Mouse (Mus musculus) intestine, embryonic 16.5 days (tissue): ENCODE data around the gene Gpbar1. TPM values are rescaled to one million over a fixed set of nuclear protein-coding genes. Genes with fewer than 3 reads are reported as not detected.

ENCODE experiments used
- ATAC-seq: fragments of 200-750 bp; cut with Nextera tagmentation; 2 replicates; pipeline ENCODE4 v1.8.0; 2017; ENCODE audit warnings: moderate TSS enrichment, moderate library complexity
- H3K27ac ChIP-seq: fragments of 300-500 bp; sonication (generic); 2 replicates; pipeline ENCODE4 v1.5.1; 2014; ENCODE audit warnings: mild to moderate bottlenecking, low read length
- H3K27me3 ChIP-seq: fragments of 300-500 bp; sonication (generic); replicated peaks from 2 replicates; pipeline ENCODE4 v1.6.1; 2014; ENCODE audit warnings: low read length, control low read depth, mixed read lengths; ENCODE audit not compliant: control insufficient read depth, insufficient read depth
- H3K36me3 ChIP-seq: fragments of 300-500 bp; sonication (generic); 2 replicates; pipeline ENCODE4 v1.6.1; 2014; ENCODE audit warnings: low read length, control low read depth; ENCODE audit not compliant: control insufficient read depth, insufficient read depth
- H3K4me1 ChIP-seq: fragments of 300-500 bp; sonication (generic); 2 replicates; pipeline ENCODE4 v1.6.1; 2014; ENCODE audit warnings: low read length, control low read depth, mixed read lengths; ENCODE audit not compliant: control insufficient read depth, insufficient read depth
- H3K4me2 ChIP-seq: fragments of 300-500 bp; sonication (generic); 2 replicates; pipeline ENCODE4 v1.6.1; 2014; ENCODE audit warnings: low read depth, low read length, control low read depth
- H3K4me3 ChIP-seq: fragments of 300-500 bp; sonication (generic); 2 replicates; pipeline ENCODE4 v1.5.1; 2014; ENCODE audit warnings: mild to moderate bottlenecking, low read length
- H3K9ac ChIP-seq: fragments of 300-500 bp; sonication (generic); 2 replicates; pipeline ENCODE4 v1.6.1; 2014; ENCODE audit warnings: low read depth, low read length
- H3K9me3 ChIP-seq: fragments of 300-500 bp; sonication (generic); 2 replicates; pipeline ENCODE4 v1.6.1; 2016; ENCODE audit warnings: low read length, control low read depth; ENCODE audit not compliant: control insufficient read depth
- WGBS: fragments of 180-500 bp; shearing (Covaris S2); extraction: QIAGEN DNeasy Blood & Tissue Kit; methylation state at CpG from one replicate; pipeline ENCODE4 v1.1.7; 2014; 5-methylcytosine and 5-hydroxymethylcytosine counted together
- polyA plus RNA-seq: library from polyadenylated mRNA; unstranded; fragments of >200 nt; fragmentation: Nextera tagmentation; extraction: Ambion mirVana; gene quantifications from 2 replicates; pipeline ENCODE4 v1.2.1, GENCODE M21; 2015

Gpbar1 gene
- polyA plus RNA-seq, 1 experiment from 2014 or later = 2.7 TPM

DNA sequence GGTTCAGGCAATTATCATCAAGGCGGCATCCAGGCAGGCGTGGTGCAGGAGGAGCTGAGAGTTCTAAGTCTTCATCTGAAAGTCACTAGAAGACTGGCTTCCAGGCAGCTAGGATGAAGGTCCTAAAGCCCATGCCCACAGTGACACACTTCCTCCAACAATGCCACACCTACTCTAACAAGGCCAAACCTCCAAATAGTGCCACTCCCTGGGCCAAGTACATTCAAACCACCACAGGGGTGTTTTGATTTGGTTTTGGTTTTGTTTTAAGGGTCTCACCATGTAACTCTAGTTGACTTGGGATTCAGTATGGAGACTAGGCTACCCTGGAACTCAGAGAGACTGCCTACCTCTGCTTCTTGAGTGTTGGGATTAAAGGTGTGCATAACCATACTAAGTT, 27.2 kb downstream of the Gpbar1 start, which contains the start of gene Tmbim1:
Gene Tmbim1 (minus strand): TSS at position 101 of the 400 bp plus-strand sequence.
- Histone ChIP-seq H3K4me1 (peaks cover 40% of the 10 kb centered on the region), H3K27me3 (no peaks in the 10 kb centered on the region), H3K27ac (peak within 1 kb of the TSS; percentile 89; the same call in 1 of the 2 replicates), H3K9ac (peak within 1 kb of the TSS; percentile 85), H3K9me3 (no peaks in the 10 kb centered on the region), H3K4me3 (peak within 1 kb of the TSS; percentile 72), H3K4me2 (peak within 1 kb of the TSS; percentile 66), H3K36me3 (no peaks in the 10 kb centered on the region)
- no peak for ATAC-seq
- 85% methylated on average over 2 of the region's 2 CpGs for WGBS

DNA sequence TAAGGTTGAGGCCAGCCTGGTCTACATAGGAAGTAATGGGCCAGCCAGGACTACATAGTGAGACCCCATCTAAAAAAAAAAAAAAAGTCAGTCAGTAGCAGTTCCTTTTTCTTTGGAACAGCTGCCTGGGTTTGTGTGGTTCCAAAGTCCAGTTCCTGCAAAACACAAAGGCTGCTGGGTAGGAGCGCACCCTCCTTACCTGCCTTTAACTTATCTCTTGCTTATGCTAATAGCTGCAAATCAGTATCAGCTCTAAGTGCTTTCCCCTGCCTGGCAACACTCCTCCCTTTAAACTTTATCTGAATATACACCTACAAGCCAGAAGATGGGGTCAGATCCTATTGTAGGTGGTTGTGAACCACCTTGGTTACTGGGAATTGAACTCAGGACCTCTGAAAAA, 28.8 kb downstream of the Gpbar1 start:
- no peaks in the 10 kb centered on the region for H3K36me3 ChIP-seq
- H3K4me1 ChIP-seq = peaks cover 24% of the 10 kb centered on the region
- no peaks in the 10 kb centered on the region for H3K27me3 ChIP-seq
- WGBS = 63% methylated on average over 1 of the region's 1 CpGs
- no peaks in the 10 kb centered on the region for H3K9me3 ChIP-seq
- 0 out of 2 replicates have a peak overlapping the region, but pooled peaks have one; percentile 13 for H3K9ac ChIP-seq
- peak overlapping the region; percentile 57; the same call in 1 of the 2 replicates for H3K27ac ChIP-seq
- H3K4me2 ChIP-seq = no peak overlapping the region
- peak; percentile 62 for ATAC-seq
- no peak overlapping the region for H3K4me3 ChIP-seq

DNA sequence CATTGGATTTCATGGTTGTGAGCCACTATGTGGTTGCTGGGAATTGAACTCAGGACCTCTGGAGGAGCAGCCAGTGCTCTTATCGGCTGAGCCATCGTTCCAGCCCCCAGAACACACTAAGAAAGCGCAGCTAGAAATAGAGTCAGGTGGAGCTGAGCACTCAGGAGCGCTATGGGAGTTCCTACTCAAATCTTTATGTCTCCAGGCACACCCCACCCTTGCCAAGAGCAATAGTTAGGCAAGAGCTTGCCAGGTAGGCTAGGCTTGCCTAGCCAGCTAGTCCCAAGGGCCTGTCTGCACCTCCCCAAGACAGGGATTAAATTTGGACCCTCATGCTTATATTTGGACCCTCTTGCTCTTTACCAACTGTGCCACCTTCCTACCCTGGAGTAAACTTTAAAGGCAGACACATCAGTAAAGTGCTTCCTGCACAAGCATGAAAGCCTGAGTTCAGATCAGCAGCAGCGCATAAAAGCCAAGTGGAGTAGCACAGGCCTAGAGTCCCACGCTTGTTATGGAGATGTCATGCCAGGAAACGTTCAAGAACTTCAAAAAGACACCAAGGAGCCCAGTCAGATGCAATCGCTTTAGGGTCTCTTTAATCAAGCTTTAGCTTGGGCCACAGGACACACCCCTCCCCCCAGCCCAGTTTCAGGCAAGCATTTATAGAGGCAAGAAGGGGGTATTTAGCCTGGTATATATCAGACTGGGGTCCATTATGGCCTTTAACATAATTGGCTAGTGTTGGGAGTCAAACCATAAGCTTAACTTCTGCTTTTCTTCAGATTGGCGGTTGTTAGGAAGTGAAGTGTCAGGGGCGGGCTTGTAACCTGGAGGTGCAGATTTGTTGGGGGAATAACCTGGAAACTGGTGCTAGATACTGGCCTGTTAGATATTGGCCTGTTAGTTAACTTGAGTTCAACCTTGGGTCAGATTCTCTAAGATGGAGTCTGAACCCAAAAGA, 29.9 kb downstream of the Gpbar1 start:
- Histone ChIP-seq H3K4me3 (no peak overlapping the region), H3K4me2 (no peak overlapping the region), H3K27me3 (no peaks in the 10 kb centered on the region), H3K27ac (no peak overlapping the region), H3K9me3 (no peaks in the 10 kb centered on the region), H3K36me3 (no peaks in the 10 kb centered on the region), H3K4me1 (peaks cover 15% of the 10 kb centered on the region), H3K9ac (no peak overlapping the region)
- ATAC-seq = no peak
- WGBS = 73% methylated on average over 10 of the region's 10 CpGs

DNA sequence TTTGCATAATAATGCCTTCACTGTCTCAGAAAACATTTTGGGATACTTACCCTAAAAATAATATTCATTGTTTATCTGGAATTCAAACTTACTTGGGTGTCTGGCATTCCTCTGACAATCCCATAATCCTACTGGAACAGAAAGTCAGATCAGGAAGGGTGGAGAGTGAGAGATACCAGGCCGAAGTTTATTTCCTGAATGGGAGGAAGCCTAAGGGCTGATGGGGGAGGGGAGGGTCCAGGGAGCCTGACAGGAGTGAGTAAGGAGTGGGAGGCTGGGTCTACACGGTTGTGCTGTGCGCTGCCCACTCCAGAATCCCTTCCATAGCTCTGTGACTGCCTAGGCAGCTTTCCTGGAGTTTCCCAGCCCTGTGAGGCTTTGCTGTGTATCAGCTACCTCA, 31.4 kb downstream of the Gpbar1 start:
- Histone ChIP-seq H3K4me2 (no peak overlapping the region), H3K9ac (no peak overlapping the region), H3K27me3 (no peaks in the 10 kb centered on the region), H3K36me3 (no peaks in the 10 kb centered on the region), H3K4me3 (no peak overlapping the region), H3K9me3 (no peaks in the 10 kb centered on the region), H3K4me1 (peaks cover 15% of the 10 kb centered on the region), H3K27ac (peak overlapping the region; percentile 17)
- ATAC-seq = no peak
- 22% methylated on average over 3 of the region's 3 CpGs for WGBS

- H3K4me2 ChIP-seq = no peak overlapping the region
- H3K27me3 ChIP-seq = no peaks in the 10 kb centered on the region
- no peaks in the 10 kb centered on the region for H3K9me3 ChIP-seq
- peaks cover 5% of the 10 kb centered on the region; the same call in 1 of the 2 replicates for H3K4me1 ChIP-seq
- H3K4me3 ChIP-seq = no peak overlapping the region
- 1% methylated on average over 3 of the region's 3 CpGs for WGBS
- peak; percentile 52; the same call in 1 of the 2 replicates for ATAC-seq
- H3K27ac ChIP-seq = no peak overlapping the region
- H3K9ac ChIP-seq = no peak overlapping the region
- H3K36me3 ChIP-seq = no peaks in the 10 kb centered on the region
These were observed 34.8 kb downstream of the Gpbar1 start for GRCm38 (mm10) chr1:74313049-74313692.

DNA sequence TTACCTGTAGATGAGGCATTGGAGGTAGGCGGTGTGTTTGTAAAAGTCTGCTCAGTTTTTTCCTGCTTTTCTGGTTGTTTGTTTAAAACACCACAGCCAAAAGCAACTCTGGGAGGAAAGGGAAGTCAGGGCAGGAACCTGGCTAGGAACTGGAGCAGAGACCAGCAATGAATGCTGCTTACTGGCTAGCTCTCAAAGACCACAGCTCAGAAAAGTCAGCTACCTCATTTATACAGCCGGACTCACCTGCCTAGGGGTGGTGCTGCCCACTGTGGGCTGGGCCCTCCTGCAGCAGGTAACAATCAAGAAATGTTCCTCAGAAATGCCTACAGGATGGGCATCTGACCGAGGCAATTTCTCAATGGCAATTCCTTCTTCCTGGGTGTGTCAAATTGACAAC, 36.4 kb downstream of the Gpbar1 start:
- H3K4me3 ChIP-seq = no peak overlapping the region
- peaks cover 6% of the 10 kb centered on the region; the same call in 1 of the 2 replicates for H3K4me1 ChIP-seq
- no peaks in the 10 kb centered on the region for H3K9me3 ChIP-seq
- H3K27ac ChIP-seq = no peak overlapping the region
- 77% methylated on average over 3 of the region's 3 CpGs for WGBS
- no peak overlapping the region for H3K4me2 ChIP-seq
- no peaks in the 10 kb centered on the region for H3K36me3 ChIP-seq
- no peaks in the 10 kb centered on the region for H3K27me3 ChIP-seq
- ATAC-seq = no peak
- no peak overlapping the region for H3K9ac ChIP-seq

DNA sequence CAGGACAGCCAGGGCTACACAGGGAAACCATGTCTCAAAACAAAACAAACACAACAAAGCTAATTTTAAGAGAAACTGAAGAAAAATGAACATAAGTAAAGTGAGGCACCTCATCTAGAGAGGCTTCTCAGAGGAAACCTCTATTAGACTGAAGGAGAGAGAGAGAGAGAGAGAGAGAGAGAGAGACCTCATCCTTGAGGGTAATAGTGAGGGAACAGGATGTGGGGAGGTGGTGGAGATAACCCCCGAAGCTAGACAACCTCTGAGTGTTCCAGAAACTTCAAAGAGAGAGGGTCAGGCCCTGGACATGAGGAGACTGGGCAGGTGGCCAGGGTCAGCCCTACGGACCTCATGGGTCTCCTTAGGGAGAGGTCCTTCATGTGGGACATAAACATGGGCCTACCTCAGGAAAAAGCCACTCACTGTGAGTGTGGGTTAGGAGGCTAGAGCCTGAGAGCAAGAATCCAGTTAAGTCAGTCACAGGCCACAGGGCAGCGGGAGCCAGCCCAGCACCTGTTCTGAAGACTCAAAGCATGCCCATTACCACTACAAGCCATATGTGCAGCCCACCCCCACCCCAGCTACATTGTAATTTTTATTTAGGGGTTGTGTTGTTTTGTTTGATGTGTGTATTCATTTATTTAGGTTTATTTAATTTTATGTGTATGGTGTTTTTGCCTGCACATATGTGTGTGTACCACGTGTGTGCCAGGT, 37.9 kb downstream of the Gpbar1 start:
- Histone ChIP-seq H3K27me3 (no peaks in the 10 kb centered on the region), H3K36me3 (no peaks in the 10 kb centered on the region), H3K27ac (no peak overlapping the region), H3K4me3 (no peak overlapping the region), H3K9me3 (no peaks in the 10 kb centered on the region), H3K4me1 (0 out of 2 replicates have a peak, but pooled peaks cover 3% of the 10 kb centered on the region), H3K4me2 (no peak overlapping the region), H3K9ac (no peak overlapping the region)
- no peak for ATAC-seq
- 75% methylated on average over 4 of the region's 4 CpGs for WGBS

- Histone ChIP-seq H3K4me2 (no peak overlapping the region), H3K27ac (no peak overlapping the region), H3K27me3 (no peaks in the 10 kb centered on the region), H3K4me3 (no peak overlapping the region), H3K36me3 (no peaks in the 10 kb centered on the region), H3K4me1 (0 out of 2 replicates have a peak, but pooled peaks cover 3% of the 10 kb centered on the region), H3K9me3 (no peaks in the 10 kb centered on the region), H3K9ac (no peak overlapping the region)
- no peak for ATAC-seq
- WGBS = 83% methylated on average over 3 of the region's 3 CpGs
These were observed 40.4 kb downstream of the Gpbar1 start for GRCm38 (mm10) chr1:74318711-74319110.

- 0 out of 2 replicates have a peak, but pooled peaks cover 3% of the 10 kb centered on the region for H3K4me1 ChIP-seq
- H3K4me3 ChIP-seq = no peak overlapping the region
- no peaks in the 10 kb centered on the region for H3K9me3 ChIP-seq
- H3K9ac ChIP-seq = no peak overlapping the region
- no peaks in the 10 kb centered on the region for H3K36me3 ChIP-seq
- no peak overlapping the region for H3K27ac ChIP-seq
- ATAC-seq = no peak; the same call in 1 of the 2 replicates
- no peaks in the 10 kb centered on the region for H3K27me3 ChIP-seq
- no peak overlapping the region for H3K4me2 ChIP-seq
- 52% methylated on average over 3 of the region's 3 CpGs for WGBS
These were observed 43.0 kb downstream of the Gpbar1 start for GRCm38 (mm10) chr1:74321396-74321795.
